Mouse (Mus musculus) liver, adult 2 months (tissue): ENCODE measurements around the gene Cnp.
"Not testable (repeated sequence)": the region's sequence is repeated elsewhere in the genome, so short reads cannot be mapped to it uniquely, and the experiment has no call there.

Experiments
- CTCF ChIP-seq: fragments of 200-500 bp; IDR thresholded peaks from 2 replicates; pipeline ENCODE4 v1.5.1; 2011; ENCODE audit warnings: low read depth, low read length, control low read depth
- POLR2A ChIP-seq: fragments of 200-500 bp; IDR thresholded peaks from 2 replicates; pipeline ENCODE4 v1.6.1; 2011; ENCODE audit warnings: low read length, control low read depth; ENCODE audit not compliant: insufficient read depth; ENCODE audit errors: extremely low read depth

GRCm38 (mm10) chr11:100616836-100617235 lies 42.1 kb downstream of the Cnp start:
- not testable (repeated sequence) for TF ChIP-seq CTCF, POLR2A
